Mouse (Mus musculus) mouse trophoblast stem cell (cell line): ENCODE measurements around the gene Efr3b.

Experiments used
- in situ Hi-C, 2 experiments: fragments of 300-500 bp; cut with MseI, MboI; formaldehyde crosslinking; loops; 2 replicates in 1 of 2; 3 replicates in 1 of 2; pipeline ENCODE4 v1.15.1; 2025

Gene Efr3b

GRCm38 (mm10) chr12:4038061-4039041 lies at the start of gene Efr3b:
Efr3b (minus strand) TSS chr12:4038915.
- in situ Hi-C loops = no loop called here

- in situ Hi-C loops = no loop called here
Measured at GRCm38 (mm10) chr12:4083441-4083840, 44.7 kb upstream of the Efr3b start.

GRCm38 (mm10) chr12:4082132-4083001 lies 43.7 kb upstream of the Efr3b start, which contains the start of gene Dnajc27:
Dnajc27 (plus strand) TSS chr12:4082583.
- in situ Hi-C loops = no loop called here

- in situ Hi-C loops = no loop called here
Measured at GRCm38 (mm10) chr12:4080311-4080710, 41.6 kb upstream of the Efr3b start.

GRCm38 (mm10) chr12:4078069-4078468 lies 39.4 kb upstream of the Efr3b start:
- in situ Hi-C loops = loop anchor here (5.0 kb wide), 2 partner anchors 96 to 151 kb away; no protein-coding TSS in a partner anchor

- in situ Hi-C loops = loop anchor here (5.0 kb wide), 2 partner anchors 94 to 149 kb away; no protein-coding TSS in a partner anchor
Measured at GRCm38 (mm10) chr12:4076383-4076782, 37.7 kb upstream of the Efr3b start.

GRCm38 (mm10) chr12:4075407-4075806 lies 36.7 kb upstream of the Efr3b start:
- in situ Hi-C loops = loop anchor here (5.0 kb wide), 2 partner anchors 93 to 148 kb away; no protein-coding TSS in a partner anchor

- in situ Hi-C loops = no loop called here
Measured at GRCm38 (mm10) chr12:4071671-4072070, 33.0 kb upstream of the Efr3b start.

GRCm38 (mm10) chr12:4068551-4068950 lies 29.8 kb upstream of the Efr3b start:
- in situ Hi-C loops = no loop called here

GRCm38 (mm10) chr12:4066681-4067459 lies 28.2 kb upstream of the Efr3b start:
- in situ Hi-C loops = no loop called here

GRCm38 (mm10) chr12:4065944-4066343 lies 27.2 kb upstream of the Efr3b start:
- in situ Hi-C loops = no loop called here

- in situ Hi-C loops = no loop called here
Measured at GRCm38 (mm10) chr12:4065498-4065897, 26.8 kb upstream of the Efr3b start.

GRCm38 (mm10) chr12:4059683-4060082 lies 21.0 kb upstream of the Efr3b start:
- in situ Hi-C loops = no loop called here

- in situ Hi-C loops = no loop called here
Measured at GRCm38 (mm10) chr12:4058321-4058720, 19.6 kb upstream of the Efr3b start.

GRCm38 (mm10) chr12:4054845-4055244 lies 16.1 kb upstream of the Efr3b start:
- in situ Hi-C loops = no loop called here

- in situ Hi-C loops = no loop called here
Measured at GRCm38 (mm10) chr12:4053643-4054042, 14.9 kb upstream of the Efr3b start.

GRCm38 (mm10) chr12:4050861-4051425 lies 12.2 kb upstream of the Efr3b start:
- in situ Hi-C loops = no loop called here

- in situ Hi-C loops = no loop called here
Measured at GRCm38 (mm10) chr12:4048031-4048430, 9.3 kb upstream of the Efr3b start.

- in situ Hi-C loops = no loop called here
Measured at GRCm38 (mm10) chr12:4045992-4046391, 7.3 kb upstream of the Efr3b start.

- in situ Hi-C loops = no loop called here
Measured at GRCm38 (mm10) chr12:4042411-4042810, 3.7 kb upstream of the Efr3b start.

- in situ Hi-C loops = no loop called here
Measured at GRCm38 (mm10) chr12:4039046-4039445, 331 bp upstream of the Efr3b start.
